Mouse (Mus musculus) monocyte, adult 5-6 weeks (primary cell): ENCODE results near the gene Gm49403. TPM values are rescaled to one million over a fixed set of nuclear protein-coding genes. Genes with fewer than 3 reads are reported as not detected.
"Not testable (repeated sequence)": the region's sequence is repeated elsewhere in the genome, so short reads cannot be mapped to it uniquely, and the experiment has no call there.

Experiments used
- ATAC-seq: fragments of 153-309, 156-312 bp; replicated peaks from 2 replicates; pipeline ENCODE4 v1.8.0; 2017; ENCODE audit warnings: mild to moderate bottlenecking; ENCODE audit not compliant: low TSS enrichment, insufficient number of reproducible peaks, severe bottlenecking, poor library complexity, low FRiP score
- total RNA-seq: library from RNA; stranded (forward); fragments of 200-1000, 200-491, 200-594 nt; gene quantifications from 3 replicates; pipeline ENCODE4 v1.2.3, GENCODE M21; 2017

Gm49403 gene
- total RNA-seq, result not detected in 3 replicates

DNA sequence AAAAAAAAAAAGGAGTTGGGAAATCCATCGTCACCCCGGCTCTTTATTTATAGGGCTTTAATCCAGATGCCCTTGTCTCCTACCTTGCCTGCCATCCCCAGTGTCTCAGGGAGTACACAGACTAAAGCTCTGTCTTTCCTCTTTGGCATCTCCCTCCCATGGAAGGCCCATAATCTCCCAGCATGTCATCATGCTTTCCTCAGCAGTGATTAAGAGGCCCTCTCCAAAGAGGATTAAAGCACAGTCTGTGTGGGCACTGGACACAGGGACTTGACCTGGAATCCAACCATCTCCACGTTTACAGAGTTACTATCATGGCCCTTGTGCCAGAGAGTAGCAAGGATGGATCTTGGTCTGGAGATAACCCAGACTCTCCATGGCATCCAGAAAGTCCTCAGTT lies at the start of gene Gm49403, which contains the start of gene Lbhd1:
Gene Gm49403 (plus strand): TSS at position 315 of the 400 bp plus-strand sequence.
Gene Lbhd1 (plus strand): TSS at position 117 of the 400 bp plus-strand sequence.
- no peak for ATAC-seq

DNA sequence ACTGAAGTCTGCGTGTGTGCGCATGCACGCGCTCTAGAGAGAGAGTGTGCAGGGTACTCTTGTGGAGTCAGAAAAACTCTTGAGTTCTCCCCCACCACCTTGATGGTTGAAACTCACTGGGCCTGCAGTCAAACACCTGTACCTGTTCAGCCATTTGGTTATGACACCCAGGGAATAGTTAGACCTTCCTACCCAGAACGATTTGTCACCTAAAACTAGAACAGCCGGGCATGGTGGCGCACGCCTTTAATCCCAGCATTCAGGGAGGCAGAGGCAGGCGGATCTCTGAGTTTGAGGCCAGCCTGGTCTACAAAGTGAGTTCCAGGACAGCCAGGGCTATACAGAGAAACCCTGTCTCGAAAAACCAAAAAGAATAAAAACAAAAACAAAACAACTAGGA lies 47.4 kb upstream of the Gm49403 start:
- ATAC-seq, result not testable (repeated sequence)

DNA sequence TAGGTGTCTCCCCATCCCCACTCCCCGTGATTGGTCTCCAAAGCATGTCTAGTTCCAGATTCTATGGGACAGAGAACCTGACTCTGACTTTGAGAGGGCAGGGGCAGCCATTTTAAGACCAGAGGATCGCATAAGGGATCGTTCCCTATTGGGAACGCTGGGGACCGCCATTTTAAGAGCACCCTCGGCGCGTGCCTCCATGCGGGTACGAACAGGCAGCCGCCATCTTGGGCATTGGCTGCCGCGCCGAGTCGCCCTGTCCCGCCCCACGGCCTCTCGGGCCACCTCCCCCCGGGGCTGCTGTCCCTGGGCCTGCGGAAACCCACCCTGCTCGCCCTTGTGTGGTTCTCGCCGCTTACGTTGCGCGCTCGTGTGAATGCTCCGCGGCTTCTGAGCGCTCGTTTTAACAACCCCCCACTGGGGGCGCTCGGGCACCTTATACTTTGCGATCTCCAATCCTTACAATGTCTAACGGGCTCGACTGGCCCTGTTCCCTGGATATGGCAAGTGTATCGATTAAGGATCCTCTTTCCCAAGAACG lies 46.4 kb upstream of the Gm49403 start, which contains the start of gene Bscl2:
Gene Bscl2 (plus strand): TSS at position 217 of the 541 bp plus-strand sequence.
- peak; percentile 80 for ATAC-seq

DNA sequence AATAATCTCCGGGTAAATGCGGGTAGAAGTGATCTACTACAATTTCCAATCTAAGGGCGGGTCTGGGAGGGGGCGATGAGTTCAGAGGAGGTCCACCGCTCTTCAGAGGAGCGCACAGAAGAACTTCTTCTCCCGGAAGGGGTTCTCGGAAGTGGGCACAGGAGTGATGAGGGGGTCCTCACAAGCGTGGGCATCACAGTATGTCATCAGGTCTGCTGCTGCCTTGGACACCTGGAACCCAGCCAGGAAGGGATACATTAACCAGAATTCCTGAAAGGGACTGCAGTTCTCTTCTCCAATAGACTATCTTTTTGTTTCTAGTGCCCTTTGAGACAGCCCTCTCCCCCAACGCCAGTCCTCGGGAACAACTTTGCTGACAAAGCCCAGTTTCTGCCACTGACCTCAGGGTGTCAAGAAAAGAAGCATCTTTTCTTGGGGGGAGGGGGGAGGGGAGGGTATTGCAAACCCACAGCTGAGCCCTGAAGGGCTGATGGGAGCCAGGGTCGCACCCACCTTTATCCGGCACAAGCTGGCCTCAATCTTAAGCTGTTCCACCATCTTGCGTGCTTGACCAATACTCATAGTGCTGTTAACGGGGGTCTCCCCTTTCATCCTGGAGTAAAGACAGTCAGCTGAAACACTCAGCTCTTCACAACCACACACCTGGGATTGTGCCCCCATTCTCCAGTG lies 45.5 kb upstream of the Gm49403 start:
- ATAC-seq, result no peak

DNA sequence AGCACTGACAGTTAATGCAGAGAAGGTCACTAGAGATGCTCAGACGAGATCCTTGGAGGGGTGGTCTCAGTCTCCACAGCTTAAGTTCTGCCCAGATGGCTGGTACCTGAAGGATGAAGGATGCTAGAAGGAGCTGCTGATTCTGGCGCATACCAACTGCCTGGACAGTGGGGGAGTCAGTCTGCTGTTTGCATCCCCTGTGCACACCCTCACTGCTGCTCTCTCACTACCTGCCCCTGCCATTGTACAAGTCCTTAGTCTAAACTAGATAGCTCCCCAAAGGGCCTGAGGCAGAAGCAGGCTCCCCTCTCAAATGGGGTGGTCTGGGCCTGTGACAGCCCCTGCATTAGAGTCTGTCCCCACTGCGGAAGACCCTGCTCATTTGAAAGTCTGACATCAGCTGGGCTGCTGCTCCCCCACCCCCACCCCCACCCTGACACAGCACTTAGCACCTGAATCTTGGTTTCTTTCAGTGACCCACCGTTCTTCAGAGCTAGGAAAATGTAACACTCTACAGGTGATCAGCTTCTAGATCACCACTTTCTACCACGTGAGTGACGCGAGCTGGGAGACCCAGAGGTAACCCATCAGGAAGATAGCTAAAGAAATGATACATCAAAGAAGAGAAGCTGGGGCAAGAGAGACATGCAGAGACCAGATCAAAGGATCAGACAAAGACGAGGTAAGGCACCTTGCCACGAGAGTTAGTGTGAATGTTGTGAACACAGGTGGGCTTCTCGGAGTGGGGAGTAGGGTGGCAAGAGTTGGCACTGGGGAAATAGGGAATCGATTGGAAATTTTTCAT lies 44.4 kb upstream of the Gm49403 start, which contains the start of gene Gng3:
Gene Gng3 (minus strand): TSS at position 92 of the 805 bp plus-strand sequence.
- no peak for ATAC-seq

DNA sequence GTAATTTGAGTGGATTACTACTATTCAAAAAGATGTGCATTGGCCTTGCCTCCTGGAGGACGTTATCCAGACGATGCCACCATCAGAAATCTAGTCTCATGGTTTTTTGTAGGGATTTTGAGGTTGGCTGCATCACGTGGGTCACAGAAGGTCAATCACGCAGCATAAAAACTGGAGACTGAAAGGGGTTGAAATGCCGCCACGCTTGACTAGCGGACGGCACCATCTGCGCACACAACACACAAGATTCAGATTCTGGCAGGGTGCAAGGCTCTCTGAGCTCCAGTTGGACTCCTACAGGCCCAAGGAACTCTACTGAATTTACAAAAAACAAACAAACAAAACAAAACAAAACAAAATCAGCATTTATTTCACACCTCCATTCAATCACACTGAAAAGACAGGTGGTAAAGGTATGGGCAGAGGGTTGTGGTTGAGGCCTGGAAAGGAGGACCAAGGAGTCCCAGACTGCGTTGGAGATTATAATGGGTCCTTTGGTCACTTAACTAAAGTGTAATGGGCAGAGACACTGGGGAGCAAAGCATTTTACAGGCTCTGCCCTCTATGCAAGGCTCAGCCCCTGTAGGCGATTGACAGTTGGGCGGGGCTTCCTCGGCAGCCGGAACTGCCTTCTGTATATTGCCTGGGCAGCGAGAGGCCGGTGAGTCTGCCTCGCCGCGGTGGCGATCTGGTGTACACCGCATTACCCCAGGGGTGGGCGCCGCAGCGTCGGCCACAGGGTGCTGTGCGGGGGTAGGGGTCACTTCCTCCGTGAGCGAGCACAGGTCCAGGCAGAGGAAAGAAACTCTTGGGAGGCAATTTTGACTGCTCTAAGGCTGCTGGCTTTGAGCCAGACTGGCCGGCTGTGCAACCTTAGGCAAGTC lies 43.6 kb upstream of the Gm49403 start:
- peak; percentile 52; the same call in 1 of the 2 replicates for ATAC-seq

DNA sequence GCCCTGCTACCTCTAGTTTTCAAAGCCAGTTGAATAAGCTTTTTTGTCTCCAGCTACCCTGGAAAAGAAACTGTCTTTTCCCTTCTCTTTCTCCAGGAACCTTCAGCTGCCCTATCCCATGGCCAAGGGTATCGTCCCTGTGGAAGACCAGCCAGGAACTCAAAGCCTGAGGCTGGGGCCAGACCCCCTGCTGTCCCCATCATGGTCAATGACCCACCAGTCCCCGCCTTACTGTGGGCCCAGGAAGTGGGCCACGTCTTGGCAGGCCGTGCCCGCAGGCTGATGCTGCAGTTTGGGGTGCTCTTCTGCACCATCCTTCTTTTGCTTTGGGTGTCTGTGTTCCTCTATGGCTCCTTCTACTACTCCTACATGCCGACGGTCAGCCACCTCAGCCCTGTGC lies 42.7 kb upstream of the Gm49403 start:
- no peak for ATAC-seq

DNA sequence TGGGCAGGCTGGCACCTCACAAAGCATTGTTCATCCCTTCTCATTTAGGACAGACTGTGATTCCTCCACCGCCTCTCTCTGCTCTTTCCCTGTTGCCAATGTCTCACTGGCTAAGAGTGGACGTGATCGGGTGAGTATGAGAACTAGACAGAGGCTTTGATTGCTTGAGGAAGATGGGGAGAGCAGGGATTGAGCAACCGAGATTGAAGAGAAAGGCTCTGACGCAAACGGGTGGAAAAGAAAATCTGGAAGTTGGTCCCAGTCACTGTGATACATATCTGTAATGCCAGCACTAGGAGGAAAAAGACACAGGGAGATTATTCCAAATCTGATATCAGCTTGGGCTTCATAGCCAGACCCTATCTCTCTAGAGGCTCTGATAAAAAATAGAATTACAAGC lies 40.8 kb upstream of the Gm49403 start:
- no peak for ATAC-seq

DNA sequence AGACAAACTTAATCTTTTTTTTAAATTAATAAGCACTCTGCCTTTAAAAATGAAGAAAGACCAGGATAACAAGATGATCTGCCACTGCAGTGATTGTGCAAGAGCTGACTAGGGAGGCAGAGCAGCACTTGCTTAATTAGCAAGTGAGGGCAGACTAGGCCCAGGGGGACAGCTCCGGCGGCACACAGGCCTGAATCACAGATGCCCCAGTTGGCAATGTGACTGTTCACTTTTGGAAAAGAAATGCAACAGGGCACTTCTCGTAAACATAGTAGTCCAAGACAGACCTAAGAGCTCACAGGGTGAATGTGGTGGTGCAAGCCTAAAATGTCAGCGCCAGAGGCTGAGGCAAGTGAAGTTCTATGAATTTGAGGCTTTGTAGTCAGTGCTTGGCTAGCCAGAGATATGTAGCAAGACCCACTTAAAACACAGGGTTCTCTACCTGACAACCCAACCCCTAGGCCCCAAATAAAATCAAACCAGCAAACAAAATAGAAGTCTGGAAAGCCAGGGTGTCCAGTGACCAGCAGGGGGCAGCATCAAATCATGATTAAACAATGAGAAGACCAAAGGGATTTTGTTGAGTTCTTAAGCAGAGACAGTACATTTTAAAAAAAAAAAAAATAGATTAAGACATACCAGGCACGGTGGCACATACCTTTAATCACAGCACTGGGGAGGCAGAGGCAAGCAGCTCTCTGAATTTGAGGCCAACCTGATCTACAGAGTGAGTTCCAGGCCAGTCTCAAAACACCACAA lies 39.2 kb upstream of the Gm49403 start:
- 0 out of 2 replicates have a peak, but pooled peaks have one; percentile 15 for ATAC-seq

DNA sequence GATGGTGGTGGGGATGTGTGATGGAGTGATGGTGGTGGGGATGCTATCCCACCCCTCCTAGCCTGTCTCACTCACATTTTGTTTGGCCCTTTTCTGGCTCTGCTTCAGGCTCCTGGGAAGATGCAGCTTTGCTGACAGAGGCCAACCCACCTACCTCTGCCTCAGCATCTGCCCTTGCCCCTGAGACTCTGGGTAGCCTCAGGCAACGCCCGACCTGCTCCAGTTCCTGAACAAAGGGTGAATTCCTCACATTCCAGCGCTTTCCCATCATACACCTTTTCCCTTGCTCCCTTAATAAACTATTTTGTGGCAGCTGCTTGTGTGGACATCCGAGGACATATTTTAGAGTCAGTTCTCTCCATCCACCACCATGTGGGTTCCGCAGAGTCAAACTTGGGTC lies 35.4 kb upstream of the Gm49403 start:
- no peak for ATAC-seq

DNA sequence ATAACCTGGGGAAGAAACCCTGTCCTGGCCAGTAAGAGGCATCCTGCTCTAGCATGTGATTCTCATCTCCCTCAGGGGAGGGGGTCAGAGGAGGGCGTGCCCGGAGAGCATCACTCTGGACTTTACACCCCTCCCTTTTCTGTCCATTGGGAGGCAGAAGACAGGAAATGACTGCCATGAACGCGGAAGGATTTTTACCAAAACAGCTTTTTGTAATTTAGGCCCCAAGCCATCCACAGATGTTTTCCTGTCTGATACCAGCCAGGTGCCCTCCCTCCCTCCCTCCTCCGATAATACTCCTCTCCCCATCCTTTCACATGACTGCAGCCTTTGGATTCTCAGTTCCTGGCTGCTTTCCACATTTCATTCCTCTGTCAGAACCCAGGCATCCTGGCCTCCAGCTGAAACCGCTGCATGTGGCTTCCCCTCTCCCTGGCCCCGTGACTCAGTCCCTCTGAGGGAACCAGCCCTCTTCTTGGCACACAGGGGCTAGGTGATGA lies 33.3 kb upstream of the Gm49403 start, which contains the start of gene Lrrn4cl:
Gene Lrrn4cl (plus strand): TSS at position 367 of the 500 bp plus-strand sequence.
- ATAC-seq, result no peak

DNA sequence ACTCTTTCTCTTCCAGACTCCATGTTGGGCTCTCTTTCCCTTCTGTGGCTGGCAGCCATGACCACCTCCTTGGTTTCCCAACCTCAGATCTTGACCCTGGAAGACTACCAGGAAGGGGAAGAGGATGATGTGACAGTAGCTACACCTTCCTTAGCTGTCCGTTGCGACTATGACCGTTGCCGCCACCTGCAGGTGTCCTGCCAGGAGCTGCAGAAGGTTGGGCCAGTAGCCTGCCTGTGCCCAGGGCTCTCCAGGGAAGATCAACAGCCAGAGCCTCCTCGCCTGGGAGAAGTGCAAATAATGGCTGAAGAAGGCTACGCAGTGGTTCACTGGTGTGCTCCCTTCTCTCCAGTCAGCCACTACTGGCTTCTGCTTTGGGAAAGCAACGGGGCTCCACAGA lies 32.1 kb upstream of the Gm49403 start:
- no peak for ATAC-seq

DNA sequence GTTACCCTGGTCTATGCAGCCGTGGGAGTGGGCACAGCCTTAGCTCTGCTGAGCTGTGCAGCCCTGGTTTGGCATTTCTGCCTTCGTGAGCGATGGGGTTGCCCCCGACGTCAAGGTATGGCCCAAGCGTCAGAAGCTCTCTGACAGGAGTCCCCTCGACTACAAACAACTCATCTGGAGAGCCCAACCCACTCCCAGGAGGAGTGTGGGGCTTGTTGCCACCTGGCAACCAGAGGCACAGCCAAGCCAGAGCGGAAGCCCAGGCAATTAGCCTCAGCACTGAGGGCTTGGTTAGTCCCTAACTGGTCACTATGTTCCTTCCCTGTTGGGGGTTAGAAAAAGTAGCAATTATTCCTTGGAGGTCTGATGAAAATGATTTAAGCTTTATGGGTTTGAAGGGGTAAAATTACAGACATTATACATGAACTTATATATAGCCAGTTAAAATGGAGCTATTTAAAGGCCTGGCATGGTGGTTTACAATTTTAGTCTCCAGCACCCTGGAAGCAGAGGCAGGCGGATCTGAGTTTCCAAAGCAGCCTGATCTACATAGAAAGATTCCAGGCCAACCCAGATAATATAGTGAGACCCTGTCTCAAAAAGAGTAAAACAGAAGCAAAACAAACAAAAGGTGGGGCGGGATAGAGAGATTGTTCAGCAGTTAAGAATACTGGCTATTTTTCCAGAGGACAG lies 31.3 kb upstream of the Gm49403 start:
- no peak for ATAC-seq

DNA sequence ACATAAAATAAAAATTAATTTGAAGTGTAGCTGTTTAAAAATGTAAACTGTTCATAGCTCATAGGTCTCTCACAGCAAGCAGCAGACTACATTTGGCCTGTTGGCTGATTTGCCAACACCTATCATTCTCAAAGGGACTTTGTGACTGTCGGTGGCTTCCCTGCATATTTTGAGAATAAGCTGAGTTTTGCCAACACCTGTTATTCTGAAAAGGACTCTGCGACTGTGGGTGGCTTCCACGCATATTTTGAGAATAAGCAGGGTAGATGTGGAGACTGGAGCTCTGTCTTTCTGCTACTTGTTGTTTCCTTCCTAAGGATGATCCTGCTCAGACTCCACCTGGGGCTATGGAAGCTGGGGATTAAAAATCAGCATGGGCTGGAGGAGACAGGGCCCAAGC lies 30.6 kb upstream of the Gm49403 start:
- ATAC-seq, result no peak

DNA sequence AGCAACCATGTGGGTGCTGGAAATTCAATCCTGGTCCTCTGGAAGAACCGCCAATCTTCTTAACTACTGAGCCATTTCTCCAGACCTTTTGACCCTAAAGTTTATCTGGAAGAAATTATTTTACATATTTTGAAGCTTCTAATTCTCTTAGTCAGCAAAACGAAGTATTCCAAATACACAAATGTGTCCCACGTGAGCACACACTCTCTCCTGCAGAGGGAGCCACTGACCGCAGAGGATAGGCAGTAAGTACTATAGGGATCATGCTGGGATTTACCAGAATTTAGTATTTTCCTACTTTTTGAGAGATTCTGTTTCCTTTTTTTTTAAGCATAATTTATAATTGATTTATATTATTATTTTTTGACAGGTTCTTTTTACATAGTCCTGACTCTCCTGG lies 26.0 kb upstream of the Gm49403 start:
- ATAC-seq, result no peak

DNA sequence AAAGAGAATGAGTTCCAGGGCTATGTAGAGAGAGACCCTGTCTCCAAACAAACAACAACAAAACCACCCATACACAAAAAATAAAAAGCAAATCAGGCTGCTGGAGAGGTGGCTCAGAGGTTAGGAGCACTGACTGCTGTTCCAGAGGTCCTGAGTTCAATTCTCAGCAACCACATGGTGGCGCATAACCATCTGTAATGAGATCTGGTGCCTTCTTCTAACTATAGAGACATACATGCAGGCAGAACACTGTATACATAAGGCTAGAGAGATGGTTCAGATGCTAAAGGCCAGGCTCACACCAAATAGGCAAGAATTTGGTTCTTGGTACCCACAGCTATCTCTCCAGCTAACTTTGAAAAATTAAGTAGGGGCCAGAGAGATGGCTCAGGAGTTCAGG lies 24.7 kb upstream of the Gm49403 start:
- no peak for ATAC-seq

DNA sequence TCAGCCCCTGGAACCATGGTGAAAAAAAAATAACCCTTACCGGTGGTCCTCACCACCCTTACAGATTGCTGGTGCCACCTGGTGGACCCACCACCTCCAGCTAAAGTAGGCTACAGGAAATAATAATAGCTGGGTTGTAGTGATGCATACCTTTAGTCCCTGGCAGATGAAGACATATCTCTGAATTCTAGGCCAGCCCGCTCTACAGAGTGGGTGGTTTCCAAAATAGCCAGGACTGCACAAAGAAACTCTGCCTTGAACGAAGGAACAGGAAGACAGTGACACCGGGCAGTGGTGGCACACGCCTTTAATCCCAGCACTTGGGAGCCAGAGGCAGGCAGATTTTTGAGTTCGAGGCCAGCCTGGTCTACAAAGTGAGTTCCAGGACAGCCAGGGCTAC lies 19.5 kb upstream of the Gm49403 start:
- ATAC-seq, result no peak
